Mouse (Mus musculus) neural tube, embryonic 15.5 days (tissue): Measurements from ENCODE around the gene Nol6. TPM values are rescaled to one million over a fixed set of nuclear protein-coding genes. Genes with fewer than 3 reads are reported as not detected.

Experiments
- ATAC-seq: fragments of 200-750 bp; cut with Nextera tagmentation; 2 replicates; pipeline ENCODE4 v1.8.0; 2017; ENCODE audit warnings: mild to moderate bottlenecking, moderate TSS enrichment, moderate library complexity; ENCODE audit not compliant: low FRiP score
- H3K27ac ChIP-seq: fragments of 300-500 bp; sonication (generic); replicated peaks from 2 replicates; pipeline ENCODE4 v1.5.1; 2015; ENCODE audit warnings: mild to moderate bottlenecking, inconsistent platforms
- H3K27me3 ChIP-seq: fragments of 300-500 bp; sonication (generic); replicated peaks from 2 replicates; pipeline ENCODE4 v1.6.1; 2015; ENCODE audit warnings: inconsistent platforms
- H3K36me3 ChIP-seq: fragments of 300-500 bp; sonication (generic); 2 replicates; pipeline ENCODE4 v1.6.1; 2015; ENCODE audit warnings: inconsistent platforms
- H3K4me1 ChIP-seq: fragments of 300-500 bp; sonication (generic); 2 replicates; pipeline ENCODE4 v1.6.1; 2015; ENCODE audit warnings: inconsistent platforms
- H3K4me2 ChIP-seq: fragments of 300-500 bp; sonication (generic); 2 replicates; pipeline ENCODE4 v1.6.1; 2015; ENCODE audit warnings: inconsistent platforms, mild to moderate bottlenecking, moderate library complexity
- H3K4me3 ChIP-seq: fragments of 300-500 bp; sonication (generic); replicated peaks from 2 replicates; pipeline ENCODE4 v1.5.1; 2015; ENCODE audit warnings: mild to moderate bottlenecking, inconsistent platforms
- H3K9ac ChIP-seq: fragments of 300-500 bp; sonication (generic); replicated peaks from 2 replicates; pipeline ENCODE4 v1.6.1; 2015; ENCODE audit warnings: mild to moderate bottlenecking, inconsistent platforms
- H3K9me3 ChIP-seq: fragments of 300-500 bp; sonication (generic); replicated peaks from 2 replicates; pipeline ENCODE4 v1.6.1; 2016; ENCODE audit warnings: inconsistent platforms
- WGBS: fragments of 180-500 bp; shearing (Covaris S2); methylation state at CpG from one replicate; pipeline ENCODE4 v1.1.7; 2015; ENCODE audit warnings: mixed read lengths; 5-methylcytosine and 5-hydroxymethylcytosine counted together
- polyA plus RNA-seq: library from polyadenylated mRNA; unstranded; fragments of >200 nt; fragmentation: Nextera tagmentation; extraction: Ambion mirVana; gene quantifications from 2 replicates; pipeline ENCODE4 v1.2.1, GENCODE M21; 2015

Nol6 gene
- polyA plus RNA-seq = 35.7 and 39.3 TPM in 2 replicates

GRCm38 (mm10) chr4:41124180-41124951, at the start of gene Nol6:
Gene Nol6 (minus strand): TSS chr4:41124455.
- Histone ChIP-seq H3K36me3 (peaks cover 30% of the 10 kb centered on the region), H3K27ac (peak within 1 kb of the TSS; percentile 65), H3K4me3 (peak within 1 kb of the TSS; percentile 80), H3K4me1 (peaks cover 11% of the 10 kb centered on the region), H3K27me3 (no peaks in the 10 kb centered on the region), H3K9ac (peak within 1 kb of the TSS; percentile 64), H3K4me2 (peak within 1 kb of the TSS; percentile 84), H3K9me3 (no peaks in the 10 kb centered on the region)
- ATAC-seq = peak; percentile 100
- WGBS = 3% methylated on average over 29 of the region's 29 CpGs

DNA sequence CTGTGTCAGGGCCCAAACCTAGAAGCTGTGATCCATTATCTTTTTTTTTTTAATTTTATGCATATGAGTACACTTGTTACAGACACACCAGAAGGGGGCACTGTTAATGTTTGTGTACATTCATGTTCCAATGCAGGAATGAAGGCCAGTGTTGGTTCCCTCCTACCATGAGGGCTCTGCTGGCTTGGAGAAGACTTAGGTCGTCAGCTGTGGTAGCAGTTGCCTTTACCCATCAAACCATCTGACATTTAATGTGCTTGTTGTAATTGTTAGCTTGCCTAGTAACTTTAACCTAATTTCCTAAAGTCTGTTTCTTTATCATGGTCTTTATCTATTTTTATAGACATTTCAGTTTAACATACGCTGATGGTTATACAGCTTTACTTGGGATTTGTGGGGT, 46.7 kb upstream of the Nol6 start:
- Histone ChIP-seq H3K4me3 (no peak overlapping the region), H3K9me3 (no peaks in the 10 kb centered on the region), H3K27ac (no peak overlapping the region), H3K9ac (no peak overlapping the region), H3K27me3 (no peaks in the 10 kb centered on the region), H3K36me3 (peaks cover 15% of the 10 kb centered on the region; the same call in 1 of the 2 replicates), H3K4me1 (0 out of 2 replicates have a peak, but pooled peaks cover 3% of the 10 kb centered on the region), H3K4me2 (no peak overlapping the region)
- WGBS = 94% methylated on average over 2 of the region's 2 CpGs
- ATAC-seq = no peak

DNA sequence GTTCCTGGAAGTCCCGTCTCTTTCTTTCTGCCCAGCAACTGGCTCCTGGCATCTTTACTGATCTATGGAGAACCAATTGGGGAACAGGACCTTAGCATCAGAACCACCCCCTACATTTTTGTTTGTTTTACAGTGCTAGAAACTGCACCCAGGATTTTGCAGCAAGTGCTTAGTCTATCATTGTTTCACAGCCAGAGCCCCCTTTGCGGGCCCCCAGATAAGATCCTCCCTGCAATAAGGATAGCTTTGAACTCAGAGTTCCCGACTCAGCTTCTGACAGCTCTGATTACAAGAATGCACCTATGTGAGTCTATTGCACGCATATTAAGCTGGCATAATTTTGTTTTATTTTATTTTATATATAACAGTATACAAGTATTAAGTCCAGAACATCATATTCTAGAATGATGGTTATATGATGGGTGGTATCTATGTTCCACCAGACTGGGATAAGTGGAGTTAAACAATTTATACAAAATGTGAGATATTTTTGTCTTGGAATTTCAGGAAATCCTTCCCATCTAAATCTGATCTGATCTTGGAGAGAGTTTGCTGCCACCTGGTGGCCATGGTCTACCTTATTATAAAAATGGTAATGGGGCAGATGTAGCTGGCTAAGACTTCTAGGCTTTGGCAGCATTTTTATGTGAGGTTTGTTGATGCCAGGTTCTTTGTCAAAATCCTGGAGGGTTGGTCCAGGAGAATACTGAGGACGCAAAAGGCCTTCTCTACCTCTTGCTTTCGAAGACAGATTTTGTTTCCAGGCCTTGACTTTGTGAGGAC, 41.6 kb upstream of the Nol6 start:
- H3K9me3 ChIP-seq = no peaks in the 10 kb centered on the region
- peak overlapping the region; percentile 56; the same call in 1 of the 2 replicates for H3K27ac ChIP-seq
- no peak overlapping the region for H3K9ac ChIP-seq
- H3K36me3 ChIP-seq = peaks cover 8% of the 10 kb centered on the region; the same call in 1 of the 2 replicates
- H3K27me3 ChIP-seq = no peaks in the 10 kb centered on the region
- H3K4me2 ChIP-seq = no peak overlapping the region
- 66% methylated on average over 6 of the region's 6 CpGs for WGBS
- peak; percentile 17; the same call in 1 of the 2 replicates for ATAC-seq
- peaks cover 14% of the 10 kb centered on the region for H3K4me1 ChIP-seq
- H3K4me3 ChIP-seq = no peak overlapping the region

DNA sequence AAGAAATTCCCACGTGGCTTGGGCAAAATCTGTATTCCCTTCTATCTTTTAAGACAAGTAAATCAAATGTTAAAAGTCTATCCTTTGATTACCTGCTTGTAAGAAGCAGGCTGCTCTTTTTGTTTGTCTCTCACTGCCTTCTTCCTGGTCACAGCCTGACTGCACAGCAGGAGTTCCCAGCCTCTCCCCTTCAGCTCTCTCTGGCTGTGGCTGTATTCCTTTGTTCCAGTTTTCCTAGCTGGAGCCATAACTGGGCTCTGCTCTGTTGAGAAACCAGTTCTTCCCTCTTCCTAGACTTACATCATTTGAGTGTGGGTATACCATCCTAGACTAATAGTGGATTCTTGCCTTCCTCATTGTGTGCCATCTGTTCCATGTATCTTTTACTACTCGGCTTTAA, 40.7 kb upstream of the Nol6 start:
- Histone ChIP-seq H3K4me2 (no peak overlapping the region), H3K36me3 (peaks cover 8% of the 10 kb centered on the region; the same call in 1 of the 2 replicates), H3K4me1 (peaks cover 14% of the 10 kb centered on the region), H3K9ac (no peak overlapping the region), H3K27ac (0 out of 2 replicates have a peak overlapping the region, but pooled peaks have one; percentile 34), H3K4me3 (no peak overlapping the region), H3K9me3 (no peaks in the 10 kb centered on the region), H3K27me3 (no peaks in the 10 kb centered on the region)
- 15% methylated on average over 2 of the region's 2 CpGs for WGBS
- no peak for ATAC-seq

GRCm38 (mm10) chr4:41161232-41161631, 37.0 kb upstream of the Nol6 start:
- Histone ChIP-seq H3K4me3 (no peak overlapping the region), H3K9ac (no peak overlapping the region), H3K27ac (no peak overlapping the region), H3K4me2 (no peak overlapping the region), H3K36me3 (no peaks in the 10 kb centered on the region), H3K4me1 (peaks cover 17% of the 10 kb centered on the region), H3K27me3 (no peaks in the 10 kb centered on the region), H3K9me3 (no peaks in the 10 kb centered on the region)
- ATAC-seq = no peak
- WGBS = over 99% methylated on average over 3 of the region's 3 CpGs

DNA sequence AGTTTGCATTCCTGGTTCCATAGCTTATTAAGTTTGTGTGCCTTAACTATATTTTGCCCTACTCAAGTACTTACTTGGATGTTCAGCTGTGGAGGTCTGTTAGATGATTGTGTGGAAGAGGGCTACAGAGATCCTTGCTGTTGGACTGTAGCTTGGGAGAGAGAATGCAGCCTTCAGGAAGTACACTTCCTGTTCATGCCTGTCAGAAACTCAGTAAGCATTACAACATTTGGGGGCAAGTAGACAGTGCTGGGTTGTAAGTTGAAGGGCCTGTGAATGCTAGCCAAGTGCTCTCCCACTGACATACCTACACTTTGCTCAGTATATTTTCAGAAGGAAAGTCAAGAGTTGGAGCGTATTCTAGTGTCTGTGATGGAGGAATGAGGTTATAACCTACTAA, 34.0 kb upstream of the Nol6 start:
- Histone ChIP-seq H3K27ac (no peak overlapping the region), H3K4me1 (peaks cover 5% of the 10 kb centered on the region), H3K9me3 (no peaks in the 10 kb centered on the region), H3K9ac (no peak overlapping the region), H3K4me3 (no peak overlapping the region), H3K4me2 (no peak overlapping the region), H3K36me3 (no peaks in the 10 kb centered on the region), H3K27me3 (no peaks in the 10 kb centered on the region)
- no peak for ATAC-seq
- WGBS = 96% methylated on average over 1 of the region's 1 CpGs

DNA sequence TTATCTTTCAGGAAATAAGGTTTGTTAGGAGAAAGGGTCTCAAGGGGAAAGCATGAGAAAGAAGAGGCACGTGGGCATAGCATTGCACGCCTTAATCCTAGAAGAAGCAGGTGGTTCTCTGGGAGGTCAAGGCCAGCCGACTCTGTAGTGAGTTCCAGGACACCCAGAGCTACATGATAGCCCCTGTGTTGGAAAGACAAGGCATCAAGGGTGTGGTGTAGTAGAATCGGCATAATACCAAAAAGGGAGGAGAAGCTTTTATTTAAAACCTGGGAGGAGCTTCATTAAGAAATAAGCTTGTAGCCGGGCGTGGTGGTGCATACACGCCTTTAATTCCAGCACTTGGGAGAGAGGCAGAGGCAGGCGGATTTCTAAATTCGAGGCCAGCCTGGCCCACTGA, 32.7 kb upstream of the Nol6 start:
- no peak overlapping the region for H3K9ac ChIP-seq
- ATAC-seq = no peak
- no peak overlapping the region for H3K27ac ChIP-seq
- 85% methylated on average over 9 of the region's 9 CpGs for WGBS
- no peak overlapping the region for H3K4me2 ChIP-seq
- H3K4me3 ChIP-seq = no peak overlapping the region
- no peaks in the 10 kb centered on the region for H3K27me3 ChIP-seq
- H3K9me3 ChIP-seq = no peaks in the 10 kb centered on the region
- peaks cover 10% of the 10 kb centered on the region for H3K4me1 ChIP-seq
- no peaks in the 10 kb centered on the region for H3K36me3 ChIP-seq

DNA sequence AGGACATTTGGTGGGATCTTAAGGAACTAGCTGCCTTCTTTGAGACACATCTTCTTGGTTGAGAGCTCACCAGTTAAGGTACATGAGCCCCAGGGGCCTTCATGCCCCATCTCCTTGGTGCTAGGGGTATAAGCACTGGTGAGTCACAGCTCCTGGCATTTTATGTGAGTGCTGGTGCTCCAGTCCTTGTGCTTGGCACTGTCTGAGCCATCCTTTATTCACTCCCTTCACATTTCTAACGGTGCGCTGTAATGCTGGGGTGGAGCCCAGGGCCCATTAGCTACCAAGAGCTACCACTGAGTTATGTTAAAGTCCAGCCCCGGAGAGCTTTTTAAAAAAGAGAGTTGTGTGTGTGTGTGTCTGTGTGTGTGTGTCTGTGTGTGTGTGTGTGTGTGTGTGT, 28.9 kb upstream of the Nol6 start:
- Histone ChIP-seq H3K9me3 (no peaks in the 10 kb centered on the region), H3K9ac (no peak overlapping the region), H3K27me3 (no peaks in the 10 kb centered on the region), H3K4me3 (no peak overlapping the region), H3K4me2 (no peak overlapping the region), H3K4me1 (peaks cover 10% of the 10 kb centered on the region), H3K27ac (0 out of 2 replicates have a peak overlapping the region, but pooled peaks have one; percentile 13), H3K36me3 (no peaks in the 10 kb centered on the region)
- no peak for ATAC-seq
- WGBS = 60% methylated on average over 3 of the region's 3 CpGs

GRCm38 (mm10) chr4:41151186-41151585, 26.9 kb upstream of the Nol6 start:
- WGBS = 93% methylated on average over 7 of the region's 7 CpGs
- no peaks in the 10 kb centered on the region for H3K36me3 ChIP-seq
- no peaks in the 10 kb centered on the region for H3K27me3 ChIP-seq
- peaks cover 12% of the 10 kb centered on the region for H3K4me1 ChIP-seq
- H3K27ac ChIP-seq = no peak overlapping the region
- no peak for ATAC-seq
- H3K9ac ChIP-seq = no peak overlapping the region
- no peak overlapping the region for H3K4me2 ChIP-seq
- H3K9me3 ChIP-seq = no peaks in the 10 kb centered on the region
- H3K4me3 ChIP-seq = no peak overlapping the region

GRCm38 (mm10) chr4:41149891-41150290, 25.6 kb upstream of the Nol6 start:
- WGBS = 90% methylated on average over 3 of the region's 3 CpGs
- peaks cover 12% of the 10 kb centered on the region for H3K4me1 ChIP-seq
- H3K9me3 ChIP-seq = no peaks in the 10 kb centered on the region
- no peak overlapping the region for H3K9ac ChIP-seq
- ATAC-seq = no peak
- no peaks in the 10 kb centered on the region for H3K36me3 ChIP-seq
- H3K4me3 ChIP-seq = no peak overlapping the region
- no peaks in the 10 kb centered on the region for H3K27me3 ChIP-seq
- H3K4me2 ChIP-seq = no peak overlapping the region
- no peak overlapping the region for H3K27ac ChIP-seq

GRCm38 (mm10) chr4:41142601-41143000, 18.3 kb upstream of the Nol6 start:
- 84% methylated on average over 2 of the region's 2 CpGs for WGBS

More at GRCm38 (mm10) chr4:41142601-41143000, 18.3 kb upstream of the Nol6 start:
- ATAC-seq = no peak
- Histone ChIP-seq H3K27me3 (no peaks in the 10 kb centered on the region), H3K4me2 (no peak overlapping the region), H3K27ac (no peak overlapping the region), H3K4me1 (peaks cover 33% of the 10 kb centered on the region), H3K9me3 (no peaks in the 10 kb centered on the region), H3K36me3 (peaks cover 11% of the 10 kb centered on the region), H3K9ac (no peak overlapping the region), H3K4me3 (no peak overlapping the region)
